Comparison of ENCODE assay signal across 8 mouse cellular contexts in genomic region chr2:39064687-39065399, GRCm38 (mm10). TPM values are rescaled to one million over a fixed set of nuclear protein-coding genes. Genes with fewer than 3 reads are reported as not detected.
DNase-seq lines count a peak whose midpoint lies in the region; ATAC-seq and TF ChIP-seq lines count a peak whose summit lies in the region.

No protein-coding gene starts in this region.

- TF ChIP-seq CTCF in bone marrow macrophage, adult 2 months (IDR thresholded peaks at IDR 0.05; ENCODE audit: low read depth, low read length), result no peak

- peak overlapping the region; percentile 73 for H3K4me3 ChIP-seq in kidney, embryonic 15.5 days (replicated peaks)
- H3K4me3 ChIP-seq in bone marrow macrophage, adult 2 months (ENCODE audit: insufficient read depth, low read length), result peak overlapping the region; percentile 93
- peak overlapping the region; percentile 82 for H3K4me3 ChIP-seq in macrophage (ENCODE audit: inconsistent target)

- H3K9me3 ChIP-seq in kidney, embryonic 15.5 days (replicated peaks), result no peaks in the 10 kb centered on the region

- WGBS in kidney, embryonic 15.5 days, result 5% methylated on average over 24 of the region's 25 CpGs
- WGBS in macrophage (ENCODE audit: missing documents), result 6% methylated on average over 25 of the region's 25 CpGs

- H3K27ac ChIP-seq in kidney, embryonic 15.5 days, result peak overlapping the region; percentile 94
- peak overlapping the region; percentile 39; the same call in 1 of the 2 replicates for H3K27ac ChIP-seq in bone marrow macrophage, adult 2 months (ENCODE audit: insufficient read depth, low read depth, low read length)
- peak overlapping the region; percentile 39 for H3K27ac ChIP-seq in macrophage

- H3K4me2 ChIP-seq in kidney, embryonic 15.5 days, result peak overlapping the region; percentile 85

- H3K9ac ChIP-seq in kidney, embryonic 15.5 days, result peak overlapping the region; percentile 84

- no peak for TF ChIP-seq POLR2A in bone marrow macrophage, adult 2 months (IDR thresholded peaks at IDR 0.05; ENCODE audit: borderline replicate concordance, low read depth, low read length)

- peaks cover 8% of the 10 kb centered on the region for H3K4me1 ChIP-seq in kidney, embryonic 15.5 days
- 0 out of 2 replicates have a peak, but pooled peaks cover 4% of the 10 kb centered on the region for H3K4me1 ChIP-seq in bone marrow macrophage, adult 2 months (ENCODE audit: control insufficient read depth, insufficient read depth, low read length)

- no peak for DNase-seq in kidney, postnatal 25 days
- DNase-seq in right cerebral cortex, postnatal 4 days, result no peak
- no peak for DNase-seq in adrenal gland, adult 8-10 months
- DNase-seq in layer of hippocampus, postnatal 36 days, result no peak

- no peaks in the 10 kb centered on the region for H3K27me3 ChIP-seq in kidney, embryonic 15.5 days

- H3K36me3 ChIP-seq in kidney, embryonic 15.5 days, result peaks cover 29% of the 10 kb centered on the region
- peaks cover 27% of the 10 kb centered on the region for H3K36me3 ChIP-seq in macrophage (ENCODE audit: inconsistent target)

- H3K79me2 ChIP-seq in macrophage (ENCODE audit: inconsistent target), result peaks cover 18% of the 10 kb centered on the region; the same call in 1 of the 2 replicates

- ATAC-seq in kidney, embryonic 15.5 days (replicated peaks; ENCODE audit: low FRiP score), result peak; percentile 52
- peak; percentile 61 for ATAC-seq in granulocyte monocyte progenitor cell, adult 5-6 weeks (replicated peaks; ENCODE audit: poor library complexity, severe bottlenecking)

RNA-seq across cellular contexts. Expression of gene Golga1, which starts 0.5 kb away (rescaled TPM):
- polyA plus RNA-seq in kidney, embryonic 15.5 days (2015; fragmentation: Nextera tagmentation; extraction: Ambion mirVana), result 23.5 and 28.4 TPM in 2 replicates
- polyA plus RNA-seq in bone marrow macrophage, adult 2 months (2012; ENCODE audit: insufficient read depth, insufficient read length, missing spikeins), result 19.3 and 20.1 TPM in 2 replicates
- total RNA-seq in granulocyte monocyte progenitor cell, adult 5-6 weeks (2014; fragmentation: Nextera tagmentation), result 13.0 and 15.7 TPM in 2 replicates
- 13.8 and 17.2 TPM in 2 replicates for total RNA-seq in granulocyte monocyte progenitor cell, adult 5-6 weeks (2017)
- total RNA-seq in macrophage (2018; cell fraction: chromatin; rRNA removed), result 100 to 1,000 TPM in 3 of 26 experiments, 10 to 100 TPM in 23; 20.8 to 113 (median 74.0) TPM
- total RNA-seq in macrophage (2018; cell fraction: cytosol; rRNA removed), result 10 to 100 TPM in 19 of 26 experiments, 1 to 10 TPM in 7; 5.5 to 16.9 (median 13.1) TPM
- total RNA-seq in macrophage (2018; cell fraction: nucleus; rRNA removed), result 10 to 100 TPM in 24 of 26 experiments, 1 to 10 TPM in 2; 8.0 to 67.9 (median 34.1) TPM
- polyA plus RNA-seq in macrophage (2018), result 11.7 to 16.1 TPM (median 12.3 TPM) in 3 replicates
- 10 to 100 TPM; 20.8 to 38.2 (median 28.3) TPM for total RNA-seq in adrenal gland, adult 8-10 months (2022)
- 10 to 100 TPM; 33.2 to 39.0 TPM for total RNA-seq in layer of hippocampus, postnatal 36 days (2021)

RNA-seq across cellular contexts. Expression of gene Rpl35, which starts 59.4 kb away (rescaled TPM):
- 1,044 and 1,085 TPM in 2 replicates for polyA plus RNA-seq in kidney, embryonic 15.5 days (2015; fragmentation: Nextera tagmentation; extraction: Ambion mirVana)
- 194 and 204 TPM in 2 replicates for polyA plus RNA-seq in bone marrow macrophage, adult 2 months (2012; ENCODE audit: insufficient read depth, insufficient read length, missing spikeins)
- total RNA-seq in granulocyte monocyte progenitor cell, adult 5-6 weeks (2014; fragmentation: Nextera tagmentation), result 1,205 and 1,260 TPM in 2 replicates
- 1,673 and 1,927 TPM in 2 replicates for total RNA-seq in granulocyte monocyte progenitor cell, adult 5-6 weeks (2017)
- 100 to 1,000 TPM in 1 of 26 experiments, 10 to 100 TPM in 24, 1 to 10 TPM in 1; 9.5 to 133 (median 24.8) TPM for total RNA-seq in macrophage (2018; cell fraction: chromatin; rRNA removed)
- 100 to 1,000 TPM; 259 to 879 (median 445) TPM for total RNA-seq in macrophage (2018; cell fraction: cytosol; rRNA removed)
- 10 to 100 TPM; 37.5 to 94.1 (median 55.2) TPM for total RNA-seq in macrophage (2018; cell fraction: nucleus; rRNA removed)
- 501 to 933 TPM (median 626 TPM) in 3 replicates for polyA plus RNA-seq in macrophage (2018)
- 100 to 1,000 TPM; 431 to 487 (median 461) TPM for total RNA-seq in adrenal gland, adult 8-10 months (2022)
- 100 to 1,000 TPM; 261 to 262 TPM for total RNA-seq in layer of hippocampus, postnatal 36 days (2021)

RNA-seq across cellular contexts. Expression of gene Arpc5l, which starts 59.7 kb away (rescaled TPM):
- 131 and 132 TPM in 2 replicates for polyA plus RNA-seq in kidney, embryonic 15.5 days (2015; fragmentation: Nextera tagmentation; extraction: Ambion mirVana)
- 39.2 and 46.2 TPM in 2 replicates for polyA plus RNA-seq in bone marrow macrophage, adult 2 months (2012; ENCODE audit: insufficient read depth, insufficient read length, missing spikeins)
- total RNA-seq in granulocyte monocyte progenitor cell, adult 5-6 weeks (2014; fragmentation: Nextera tagmentation), result 71.2 and 74.7 TPM in 2 replicates
- total RNA-seq in granulocyte monocyte progenitor cell, adult 5-6 weeks (2017), result 59.5 and 65.2 TPM in 2 replicates
- 10 to 100 TPM in 25 of 26 experiments, 1 to 10 TPM in 1; 7.9 to 56.6 (median 26.2) TPM for total RNA-seq in macrophage (2018; cell fraction: chromatin; rRNA removed)
- total RNA-seq in macrophage (2018; cell fraction: cytosol; rRNA removed), result 10 to 100 TPM; 24.7 to 62.3 (median 48.6) TPM
- 10 to 100 TPM in 25 of 26 experiments, 1 to 10 TPM in 1; 9.9 to 50.9 (median 30.1) TPM for total RNA-seq in macrophage (2018; cell fraction: nucleus; rRNA removed)
- polyA plus RNA-seq in macrophage (2018), result 48.9 to 69.3 TPM (median 53.8 TPM) in 3 replicates
- total RNA-seq in adrenal gland, adult 8-10 months (2022), result 10 to 100 TPM; 86.2 to 93.4 (median 87.6) TPM
- 100 to 1,000 TPM in 1 of 2 experiments, 10 to 100 TPM in 1; 92.9 to 106 TPM for total RNA-seq in layer of hippocampus, postnatal 36 days (2021)

Comparison
In these comparisons a context has a peak if more than half of its experiments do, and no peak if none do; other contexts are left out.
1. H3K27ac ChIP-seq: peak in every context shown above with its lines; median percentile 94 in kidney, embryonic 15.5 days; 39 in bone marrow macrophage, adult 2 months; 39 in macrophage.